Mouse (Mus musculus): ENCODE results near the gene Eps8l1.

DNA sequence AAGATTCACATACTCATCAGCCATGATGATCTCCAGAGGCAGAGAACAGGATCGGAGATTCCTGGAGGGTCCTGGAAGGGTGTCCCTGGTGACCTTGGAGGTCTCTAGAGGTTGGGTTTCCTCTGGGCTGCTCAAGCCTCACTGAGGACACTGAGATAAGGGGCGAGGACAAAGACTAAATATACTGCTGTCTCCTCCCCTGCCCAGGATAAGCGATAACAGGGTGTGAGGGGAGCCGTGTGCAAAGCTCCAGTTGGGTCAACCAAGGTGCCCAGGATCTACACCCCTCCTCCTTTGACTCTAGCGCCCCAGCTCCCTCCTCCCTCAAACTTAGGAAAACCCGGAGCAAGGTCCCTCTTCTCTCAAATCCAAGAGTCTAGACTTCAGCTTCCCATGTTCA lies 61.8 kb downstream of the Eps8l1 start:
- TF ChIP-seq CTCF (IDR thresholded peaks at IDR 0.05; ENCODE audit: borderline replicate concordance, insufficient read depth, low read length) (no peak), POLR2A (IDR thresholded peaks at IDR 0.05; ENCODE audit: low read depth, low read length) (no peak)

Data from embryonic fibroblast, embryonic 13.5 days (primary cell).